Mouse (Mus musculus) G1E (cell line): ENCODE measurements around the gene Arhgap45.

Experiments used
- CTCF ChIP-seq: IDR thresholded peaks from 2 replicates; pipeline ENCODE4 v1.5.1; 2012; ENCODE audit warnings: low read depth, low read length, inconsistent platforms, mixed read lengths
- GATA1 ChIP-seq: IDR thresholded peaks from 2 replicates; pipeline ENCODE4 v1.6.1; 2012; ENCODE audit warnings: borderline replicate concordance, low read length, inconsistent platforms, mixed read lengths
- GATA2 ChIP-seq: IDR thresholded peaks from 2 replicates; pipeline ENCODE4 v1.6.1; 2012; ENCODE audit warnings: low read depth, low read length, inconsistent platforms, borderline replicate concordance
- POLR2AphosphoS5 ChIP-seq: IDR thresholded peaks from 2 replicates; pipeline ENCODE4 v1.6.1; 2012; ENCODE audit warnings: low read depth, low read length, inconsistent platforms; ENCODE audit not compliant: insufficient replicate concordance

DNA sequence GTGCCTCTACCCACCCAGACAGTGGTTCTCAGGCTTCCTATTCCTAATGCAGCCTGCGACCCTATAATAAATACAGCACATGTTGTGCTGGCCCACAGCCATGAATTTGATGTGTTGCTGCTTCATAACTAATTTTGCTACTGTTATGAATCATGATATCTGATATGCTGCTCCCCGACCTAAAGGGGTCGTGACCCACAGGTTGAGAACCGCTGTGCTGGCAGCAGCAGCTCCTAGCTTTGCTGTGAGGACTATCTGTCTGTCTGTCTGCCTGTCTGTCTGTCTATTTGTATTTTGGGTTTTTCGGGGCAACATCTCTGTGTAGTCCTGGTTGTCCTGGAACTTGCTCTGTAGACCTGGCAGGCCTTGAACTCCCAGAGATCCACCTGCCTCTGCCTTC lies 7.3 kb downstream of the Arhgap45 start:
- TF ChIP-seq CTCF (no peak), GATA1 (no peak), GATA2 (no peak), POLR2AphosphoS5 (no peak)
